Mouse (Mus musculus): ENCODE results near the gene Dyrk1a.

Gene Dyrk1a

GRCm38 (mm10) chr16:94717051-94717450 is 147.2 kb downstream of the Dyrk1a start:
- no peak for DNase-seq (ENCODE audit: low read depth)

- no peak for DNase-seq (ENCODE audit: low read depth)
Measured at GRCm38 (mm10) chr16:94718919-94719318, 149.1 kb downstream of the Dyrk1a start.

- DNase-seq (ENCODE audit: low read depth), result no peak
Measured at GRCm38 (mm10) chr16:94719488-94719887, 149.7 kb downstream of the Dyrk1a start.

GRCm38 (mm10) chr16:94720476-94721153 is 150.8 kb downstream of the Dyrk1a start:
- DNase-seq (ENCODE audit: low read depth), result no peak

- DNase-seq (ENCODE audit: low read depth), result no peak
Measured at GRCm38 (mm10) chr16:94721549-94722006, 151.8 kb downstream of the Dyrk1a start.

- no peak for DNase-seq (ENCODE audit: low read depth)
Measured at GRCm38 (mm10) chr16:94722936-94723335, 153.1 kb downstream of the Dyrk1a start.

GRCm38 (mm10) chr16:94724061-94724596 is 154.3 kb downstream of the Dyrk1a start:
- DNase-seq (ENCODE audit: low read depth), result peak; percentile 92

- DNase-seq (ENCODE audit: low read depth), result peak; percentile 83
Measured at GRCm38 (mm10) chr16:94724747-94725211, 155.0 kb downstream of the Dyrk1a start.

- no peak for DNase-seq (ENCODE audit: low read depth)
Measured at GRCm38 (mm10) chr16:94729236-94729635, 159.4 kb downstream of the Dyrk1a start.

- DNase-seq (ENCODE audit: low read depth), result no peak
Measured at GRCm38 (mm10) chr16:94731027-94731426, 161.2 kb downstream of the Dyrk1a start.

- DNase-seq (ENCODE audit: low read depth), result no peak
Measured at GRCm38 (mm10) chr16:94735472-94735871, 165.7 kb downstream of the Dyrk1a start.

- no peak for DNase-seq (ENCODE audit: low read depth)
Measured at GRCm38 (mm10) chr16:94736462-94737358, 166.9 kb downstream of the Dyrk1a start.

GRCm38 (mm10) chr16:94737359-94737687 is 167.5 kb downstream of the Dyrk1a start:
- DNase-seq (ENCODE audit: low read depth), result no peak

GRCm38 (mm10) chr16:94743853-94744501 is 174.2 kb downstream of the Dyrk1a start:
- DNase-seq (ENCODE audit: low read depth), result no peak

- no peak for DNase-seq (ENCODE audit: low read depth)
Measured at GRCm38 (mm10) chr16:94745016-94745415, 175.2 kb downstream of the Dyrk1a start.
